Comparison of ENCODE assay signal across 11 mouse cellular contexts in genomic region chr6:41562598-41562997, GRCm38 (mm10). TPM values are rescaled to one million over a fixed set of nuclear protein-coding genes. Genes with fewer than 3 reads are reported as not detected.
A peak's percentile ranks its signal among the peaks of the same experiment; 100 is the strongest.
DNase-seq lines count a peak whose midpoint lies in the region; ATAC-seq lines count a peak whose summit lies in the region.
"Had no signal": no experiment of that assay in that cellular context is flagged by ENCODE, and none has a peak within 500 bp of the region (broad histone marks: within the 10 kb centered on the region; RNA-seq: fewer than 3 reads in every experiment).

No protein-coding gene starts in this region.

- H3K27me3 ChIP-seq in heart, embryonic 12.5 days (replicated peaks) = no peaks in the 10 kb centered on the region
- no peaks in the 10 kb centered on the region for H3K27me3 ChIP-seq in liver, embryonic 13.5 days
- H3K27me3 ChIP-seq in stomach, embryonic 16.5 days (ENCODE audit: control insufficient read depth, insufficient read depth, low read length) = no peaks in the 10 kb centered on the region

- H3K4me3 ChIP-seq in heart, embryonic 12.5 days = peak overlapping the region; percentile 26
- H3K4me3 ChIP-seq in liver, embryonic 13.5 days (replicated peaks) = peak overlapping the region; percentile 42
- peak overlapping the region; percentile 17; the same call in 1 of the 2 replicates for H3K4me3 ChIP-seq in stomach, embryonic 16.5 days (replicated peaks; ENCODE audit: low read length)

- ATAC-seq in heart, embryonic 12.5 days (ENCODE audit: insufficient number of reproducible peaks, low FRiP score) = no peak
- ATAC-seq in liver, embryonic 13.5 days (ENCODE audit: low read depth) = no peak
- no peak for ATAC-seq in stomach, embryonic 16.5 days (ENCODE audit: insufficient read depth, low FRiP score)

- H3K4me2 ChIP-seq in heart, embryonic 12.5 days = peak overlapping the region; percentile 34
- peak overlapping the region; percentile 44 for H3K4me2 ChIP-seq in liver, embryonic 13.5 days
- peak overlapping the region; percentile 29; the same call in 1 of the 2 replicates for H3K4me2 ChIP-seq in stomach, embryonic 16.5 days (ENCODE audit: low read depth, low read length)

- 82% methylated on average over 4 of the region's 4 CpGs for WGBS in heart, embryonic 12.5 days
- 67% methylated on average over 4 of the region's 4 CpGs for WGBS in liver, embryonic 13.5 days (ENCODE audit: insufficient replicate concordance)
- WGBS in stomach, embryonic 16.5 days = 89% methylated on average over 4 of the region's 4 CpGs

- no peak overlapping the region for H3K9ac ChIP-seq in heart, embryonic 12.5 days
- no peak overlapping the region for H3K9ac ChIP-seq in liver, embryonic 13.5 days
- no peak overlapping the region for H3K9ac ChIP-seq in stomach, embryonic 16.5 days (ENCODE audit: low read length)

- H3K36me3 ChIP-seq in heart, embryonic 12.5 days = no peaks in the 10 kb centered on the region
- no peaks in the 10 kb centered on the region for H3K36me3 ChIP-seq in liver, embryonic 13.5 days
- H3K36me3 ChIP-seq in stomach, embryonic 16.5 days (ENCODE audit: control insufficient read depth, insufficient read depth, low read length) = no peaks in the 10 kb centered on the region

- H3K4me1 ChIP-seq in heart, embryonic 12.5 days (replicated peaks) = no peaks in the 10 kb centered on the region
- peaks cover 6% of the 10 kb centered on the region for H3K4me1 ChIP-seq in liver, embryonic 13.5 days (replicated peaks)
- no peaks in the 10 kb centered on the region for H3K4me1 ChIP-seq in stomach, embryonic 16.5 days (ENCODE audit: control insufficient read depth, insufficient read depth, low read length)

- no peak overlapping the region for H3K27ac ChIP-seq in heart, embryonic 12.5 days (ENCODE audit: poor library complexity, severe bottlenecking)
- no peak overlapping the region for H3K27ac ChIP-seq in liver, embryonic 13.5 days
- no peak overlapping the region for H3K27ac ChIP-seq in stomach, embryonic 16.5 days (ENCODE audit: low read length)

- no peak for DNase-seq in heart, adult 18-20 months
- peak; percentile 9 for DNase-seq in thymus, postnatal 25 days
- DNase-seq in thymus, postnatal 36 days = no peak
- no peak for DNase-seq in liver, embryonic 13.5 days
- DNase-seq in urinary bladder, postnatal 14 days (ENCODE audit: low spot score) = no peak
- no peak for DNase-seq in layer of hippocampus, adult 8-10 months (ENCODE audit: low spot score in 2 of 2)
- DNase-seq: kidney, adult 9 months; lung, postnatal 4 days had no signal

- no peaks in the 10 kb centered on the region for H3K9me3 ChIP-seq in heart, embryonic 12.5 days (replicated peaks)
- H3K9me3 ChIP-seq in liver, embryonic 13.5 days (replicated peaks) = no peaks in the 10 kb centered on the region
- no peaks in the 10 kb centered on the region for H3K9me3 ChIP-seq in stomach, embryonic 16.5 days (replicated peaks; ENCODE audit: control insufficient read depth, low read length)

RNA-seq across cellular contexts. Expression of gene Prss2, which starts 41.0 kb away (rescaled TPM):
- not detected in 2 replicates for polyA plus RNA-seq in heart, embryonic 12.5 days (2016; fragmentation: Nextera tagmentation; extraction: Ambion mirVana)
- not detected for total RNA-seq in heart, adult 18-20 months (2021)
- not detected in 2 replicates for polyA plus RNA-seq in liver, embryonic 13.5 days (2015; fragmentation: Nextera tagmentation; extraction: Ambion mirVana)
- polyA plus RNA-seq in stomach, embryonic 16.5 days (2015; fragmentation: Nextera tagmentation; extraction: Ambion mirVana) = 197 and 293 TPM in 2 replicates
- total RNA-seq in layer of hippocampus, adult 8-10 months (2022) = not detected
- polyA plus RNA-seq: stomach, embryonic 14.5 days had no signal

RNA-seq across cellular contexts. Expression of gene Ephb6, which starts 42.7 kb away (rescaled TPM):
- polyA plus RNA-seq in heart, embryonic 12.5 days (2016; fragmentation: Nextera tagmentation; extraction: Ambion mirVana) = 4.7 and 5.0 TPM in 2 replicates
- total RNA-seq in heart, adult 18-20 months (2021) = 1 to 10 TPM; 1.3 to 1.8 TPM
- polyA plus RNA-seq in liver, embryonic 13.5 days (2015; fragmentation: Nextera tagmentation; extraction: Ambion mirVana) = 1.1 and 1.7 TPM in 2 replicates
- polyA plus RNA-seq in stomach, embryonic 16.5 days (2015; fragmentation: Nextera tagmentation; extraction: Ambion mirVana) = 11.0 and 11.7 TPM in 2 replicates
- total RNA-seq in layer of hippocampus, adult 8-10 months (2022) = 10 to 100 TPM; 75.3 to 83.9 (median 78.7) TPM

Comparison
In these comparisons a context has a peak if more than half of its experiments do, and no peak if none do; other contexts are left out.
1. RNA of gene Prss2, which starts 41.0 kb away (polyA plus RNA-seq): 197 to 293 TPM in stomach, embryonic 16.5 days; not detected in heart, embryonic 12.5 days and not detected in liver, embryonic 13.5 days; every median in the first group is over 100 times any median in the second.
2. Peak in every context shown above with its lines, with median percentiles within 50 percentile points of each other: H3K4me2 ChIP-seq and H3K4me3 ChIP-seq.